Mouse (Mus musculus) cerebellum, adult 8-10 months (tissue): ENCODE data around the gene Snx3.
A peak's percentile ranks its signal among the peaks of the same experiment; 100 is the strongest.

Experiments
- DNase-seq: peaks from one replicate; pipeline ENCODE4 v3.0.0; 2022

The Snx3 gene

DNA sequence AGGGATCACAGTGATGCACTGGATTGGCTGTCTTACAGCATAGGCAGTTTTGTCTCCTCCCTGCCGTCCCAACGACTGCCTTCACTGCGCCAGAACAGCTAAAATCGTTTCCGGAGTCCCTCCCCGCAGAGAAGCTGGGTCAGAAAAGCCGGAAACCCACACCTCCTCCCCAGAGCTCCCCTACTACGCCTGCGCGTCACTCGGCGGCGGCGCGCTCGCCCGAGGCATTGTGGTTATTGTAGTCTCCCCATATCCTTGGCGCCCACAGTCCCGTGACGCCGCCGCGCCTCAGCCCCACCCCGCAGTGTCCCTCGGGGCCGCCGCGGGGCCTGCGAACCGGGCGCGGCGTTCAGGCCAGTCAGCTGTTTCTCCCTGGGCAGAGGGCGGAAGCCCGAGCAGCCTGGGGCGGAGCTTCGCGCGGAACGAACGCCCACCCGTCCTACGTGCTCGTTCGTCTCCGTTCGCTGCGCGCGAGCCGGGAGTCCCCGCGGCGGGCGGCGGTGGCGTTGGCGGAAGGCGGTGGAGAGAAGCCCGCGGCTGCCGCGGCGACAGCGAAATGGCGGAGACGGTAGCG is at the start of gene Snx3:
Gene Snx3, plus strand, starts transcription at position 256 of the 574 bp plus-strand sequence.
- peak; percentile 96 for DNase-seq

DNA sequence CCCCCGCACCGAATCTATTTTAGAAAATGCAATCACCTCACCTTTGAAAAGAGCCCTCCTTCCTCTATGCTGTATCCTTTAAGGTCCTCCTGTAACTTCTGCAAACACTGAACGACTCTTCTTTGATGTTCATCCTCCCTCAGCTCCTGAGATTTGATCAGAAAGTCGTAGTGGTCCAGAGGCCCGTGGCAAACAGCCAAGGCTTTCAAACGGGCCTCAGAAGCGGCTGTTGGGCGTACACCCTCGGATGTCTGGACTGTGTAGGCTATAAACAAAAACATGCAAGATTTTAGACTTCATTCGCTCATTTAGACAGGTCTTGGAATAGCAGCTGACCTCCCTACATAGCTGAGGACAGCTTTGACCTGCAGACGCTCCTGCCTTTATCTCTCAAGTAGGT is 47.6 kb upstream of the Snx3 start:
- DNase-seq, result no peak

DNA sequence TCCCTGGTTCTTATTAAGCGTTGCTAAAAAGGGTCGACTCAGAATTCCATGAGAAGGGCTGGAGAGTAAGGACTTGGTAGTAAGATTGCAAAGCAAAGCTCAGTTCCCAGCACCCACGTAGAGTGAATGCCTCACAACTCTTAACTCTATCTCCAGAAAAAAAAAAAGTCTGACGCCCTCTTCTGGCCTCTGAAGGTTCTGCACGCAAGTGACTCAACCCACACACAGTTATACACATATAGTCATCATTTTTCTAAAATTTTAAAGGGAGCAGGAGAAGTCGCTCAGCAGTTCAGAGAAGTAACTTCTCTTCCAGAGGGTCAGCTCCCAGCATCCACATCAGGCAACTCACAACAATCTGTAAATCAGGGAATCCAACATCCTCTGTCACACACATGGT is 47.1 kb upstream of the Snx3 start:
- no peak for DNase-seq

DNA sequence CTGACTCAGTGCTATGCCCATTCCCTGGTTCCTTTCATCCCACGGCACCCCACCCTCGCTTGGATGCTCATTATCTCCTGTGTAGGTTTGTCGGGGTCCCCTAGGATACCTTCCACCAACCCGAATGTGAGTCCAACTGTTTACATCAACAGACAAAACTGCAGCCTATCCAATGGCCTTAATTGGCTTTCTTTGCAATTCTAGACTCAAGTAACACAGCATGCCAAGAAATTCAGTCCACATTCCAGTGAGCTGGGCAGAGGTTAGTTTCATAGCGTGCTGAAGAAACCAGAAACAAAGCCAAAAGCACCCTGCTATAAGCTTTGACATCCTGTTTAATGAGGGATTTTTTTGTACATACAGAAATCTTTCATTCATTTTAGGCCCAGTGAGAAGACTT is 45.8 kb upstream of the Snx3 start:
- no peak for DNase-seq

DNA sequence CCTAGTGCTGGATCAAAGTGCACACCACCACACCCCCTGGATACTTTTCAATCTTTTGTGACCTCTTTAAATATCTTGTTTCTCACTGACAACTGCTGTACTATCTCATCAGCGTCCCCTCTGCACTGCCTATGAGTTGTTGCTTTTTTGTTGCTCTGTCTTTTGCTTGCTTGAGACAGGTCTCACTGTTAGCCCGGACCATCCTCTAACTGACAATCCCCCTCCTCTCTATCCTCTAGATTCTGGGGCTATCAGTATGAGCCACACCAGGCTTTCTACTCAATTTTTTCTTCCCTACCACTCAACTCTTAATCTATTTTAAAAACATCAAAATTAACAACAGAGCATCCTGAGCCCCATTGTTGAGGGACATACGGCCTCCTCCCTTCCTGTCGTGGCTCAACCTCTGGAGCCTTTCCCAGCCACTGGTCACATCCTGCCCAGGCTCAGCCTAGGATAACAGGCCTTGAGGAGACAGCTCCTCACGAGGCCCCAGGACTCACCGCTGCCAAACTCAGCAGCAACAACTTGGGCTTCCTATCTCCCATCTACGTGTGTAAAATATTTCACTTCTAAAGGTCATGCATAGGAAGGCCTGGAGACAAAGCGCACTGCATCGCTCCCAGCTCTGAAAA is 44.2 kb upstream of the Snx3 start:
- no peak for DNase-seq

DNA sequence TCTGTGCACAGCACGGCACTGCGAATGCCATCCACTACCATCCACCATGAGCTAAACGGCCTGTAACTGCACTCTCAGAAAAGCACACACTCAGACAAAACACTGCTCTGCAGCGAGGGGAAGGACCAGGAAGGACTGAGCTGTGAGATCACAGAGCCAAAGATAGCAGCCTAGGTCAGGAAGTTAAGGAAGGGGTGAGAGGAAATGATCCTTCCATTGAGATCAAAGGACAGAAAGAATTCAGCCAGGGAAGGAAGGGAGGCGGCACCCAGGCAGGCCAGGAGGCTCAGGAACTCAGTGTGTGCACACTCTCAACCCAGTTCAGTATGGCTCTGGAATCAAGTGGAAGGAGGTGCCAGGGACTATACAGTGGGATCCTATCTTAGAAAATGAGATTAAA is 37.6 kb upstream of the Snx3 start:
- DNase-seq, result no peak

DNA sequence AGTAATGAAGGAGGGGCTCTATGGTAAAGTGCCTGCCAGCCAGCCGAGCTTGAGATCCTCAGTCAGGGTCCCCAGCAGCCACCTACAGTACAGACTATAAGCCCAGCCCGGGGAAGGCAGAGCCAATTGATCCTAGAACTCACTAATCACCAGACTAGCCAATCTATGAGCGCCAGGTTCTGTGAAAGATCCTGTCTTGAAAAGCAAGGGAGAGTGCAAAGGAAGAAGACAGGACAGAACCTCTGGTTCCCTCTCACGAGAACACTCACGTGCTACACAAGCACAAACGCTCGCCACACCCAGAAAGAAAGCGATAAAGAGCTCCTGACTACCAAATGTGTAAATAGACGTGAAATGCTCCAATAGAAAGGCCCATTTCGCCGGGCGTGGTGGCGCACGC is 37.0 kb upstream of the Snx3 start:
- DNase-seq, result no peak

DNA sequence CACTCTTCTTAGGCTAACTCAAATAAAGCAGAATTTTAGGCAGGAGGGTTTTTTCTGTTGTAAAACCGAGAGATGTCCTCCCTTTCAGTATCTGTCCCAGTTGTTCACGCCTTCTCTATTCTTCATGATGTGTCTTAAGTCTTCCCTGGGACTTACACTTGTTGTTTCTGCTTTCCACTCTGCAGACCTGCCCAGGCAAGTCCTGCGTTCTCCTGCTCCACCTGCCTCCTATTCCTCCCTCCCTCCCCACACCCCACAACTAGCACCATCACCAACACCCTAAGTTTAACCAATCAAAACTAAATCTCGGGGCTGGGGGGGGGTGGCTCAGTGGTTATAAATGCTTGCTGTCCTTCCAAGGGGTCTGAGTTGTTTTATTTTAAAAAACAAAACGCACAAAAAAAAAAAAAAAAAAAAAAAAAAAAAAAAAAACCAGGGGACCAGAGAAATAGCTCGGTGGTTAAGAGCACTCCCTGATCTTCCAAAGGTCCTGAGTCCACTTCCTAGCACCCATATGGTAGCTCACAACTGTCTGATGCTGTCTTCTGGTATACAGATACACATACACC is 26.8 kb upstream of the Snx3 start:
- no peak for DNase-seq

DNA sequence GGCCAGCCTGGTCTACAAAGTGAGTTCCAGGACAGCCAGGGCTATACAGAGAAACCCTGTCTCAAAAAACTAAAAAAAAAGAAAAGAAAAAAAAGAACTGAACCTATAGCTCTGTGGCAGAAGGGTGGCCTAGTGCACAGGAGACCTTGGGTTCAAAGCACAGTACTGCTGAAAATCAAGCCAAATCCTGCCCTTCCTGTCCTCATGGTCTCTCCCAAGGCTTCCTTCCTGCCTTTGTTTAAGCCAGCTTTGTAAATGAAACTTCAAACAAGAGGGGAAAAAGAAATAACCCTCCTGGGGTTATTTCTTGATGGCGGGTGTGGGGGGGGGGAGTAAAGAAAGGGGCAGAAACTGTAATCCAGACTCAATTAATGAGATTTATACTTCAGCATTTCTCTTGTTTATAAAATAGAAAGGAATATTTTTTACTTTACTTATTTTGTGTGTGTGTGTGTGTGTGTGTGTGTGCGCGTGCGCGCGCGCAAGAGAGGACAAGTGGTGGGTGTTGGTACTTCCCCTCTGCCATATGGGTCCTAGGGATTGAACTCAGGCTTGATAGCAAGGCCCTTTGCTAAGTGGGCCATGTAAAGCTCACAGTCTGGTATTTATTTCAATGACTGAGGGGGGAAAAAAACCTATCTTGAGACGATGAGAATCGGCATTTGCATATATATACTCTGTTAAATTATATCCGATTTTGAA is 24.9 kb upstream of the Snx3 start:
- no peak for DNase-seq

DNA sequence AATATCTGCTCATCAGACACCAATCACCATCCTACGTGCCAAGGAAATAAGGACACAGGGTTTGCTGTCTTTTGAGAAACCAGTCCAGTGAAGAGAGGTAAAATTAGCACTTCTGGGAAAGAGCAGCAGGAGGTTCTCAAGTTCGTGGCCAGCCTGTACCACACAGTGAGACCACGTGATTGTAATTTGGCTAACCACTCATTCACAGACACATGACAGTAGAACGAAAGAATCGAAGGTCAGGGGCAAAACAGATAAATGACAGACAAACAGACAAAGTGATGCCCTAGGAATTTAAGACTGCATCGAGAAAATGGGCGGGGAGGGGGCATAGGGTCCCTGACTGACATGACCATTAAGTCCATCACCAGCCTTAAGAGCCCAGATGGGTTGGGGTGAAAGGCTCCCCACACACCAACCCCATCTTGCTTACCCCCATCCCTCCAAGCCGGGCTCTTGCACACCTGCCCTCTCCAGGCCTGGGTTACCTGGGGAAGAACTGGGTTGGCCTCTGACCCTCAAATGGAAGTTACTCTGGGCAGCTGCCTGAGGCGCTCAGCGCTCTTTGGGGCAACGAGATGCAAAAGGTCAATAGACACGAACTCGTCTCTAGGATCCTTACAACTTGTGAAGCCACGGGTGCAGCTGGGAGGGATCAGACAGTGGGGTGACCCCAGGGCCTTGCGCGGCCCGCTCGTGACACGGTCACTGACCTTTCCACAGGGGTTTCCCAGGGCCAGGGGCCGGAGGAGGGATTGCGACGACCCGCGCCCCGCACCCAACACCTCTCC is 24.1 kb upstream of the Snx3 start:
- DNase-seq, result no peak

DNA sequence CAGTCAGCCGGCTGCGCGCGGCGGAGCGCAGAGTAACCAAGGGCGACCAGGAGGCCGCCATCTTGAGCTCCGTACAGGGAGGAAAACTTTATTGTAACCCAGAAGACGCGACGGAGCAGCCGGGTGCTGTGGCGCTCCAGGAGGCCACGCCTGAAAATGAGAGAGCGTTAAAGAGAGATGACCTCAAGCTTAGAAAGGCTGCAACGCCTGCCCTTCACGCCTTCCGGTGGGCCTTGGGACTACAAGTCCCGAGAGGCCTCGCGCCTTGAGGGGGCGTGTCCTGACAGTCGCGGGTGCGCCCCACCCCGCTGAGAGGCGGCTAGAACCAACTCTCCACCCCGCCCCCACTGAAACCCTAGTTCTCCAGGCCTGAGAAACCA is 23.5 kb upstream of the Snx3 start, which contains the start of gene Afg1l:
Gene Afg1l, minus strand, starts transcription at position 225 of the 380 bp plus-strand sequence.
- DNase-seq, result peak; percentile 94

DNA sequence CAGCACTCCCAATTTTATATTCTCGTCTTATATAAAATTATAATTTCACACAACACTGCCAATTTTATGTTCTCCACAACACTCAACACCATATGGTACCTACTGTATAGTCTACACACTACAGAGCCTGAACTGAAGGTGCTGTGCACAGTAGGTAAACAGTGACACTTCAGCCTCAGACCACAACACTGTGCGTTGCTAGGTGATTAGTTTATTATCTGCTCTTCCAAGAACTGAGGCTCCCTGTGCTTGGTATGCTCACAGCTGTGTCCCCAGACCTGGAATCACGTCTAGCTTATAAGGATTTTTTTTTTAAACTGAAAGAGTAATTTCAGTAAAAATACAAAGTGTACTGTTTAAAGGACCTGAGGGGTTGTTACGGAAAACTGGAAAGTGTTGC is 21.1 kb upstream of the Snx3 start:
- no peak for DNase-seq

DNA sequence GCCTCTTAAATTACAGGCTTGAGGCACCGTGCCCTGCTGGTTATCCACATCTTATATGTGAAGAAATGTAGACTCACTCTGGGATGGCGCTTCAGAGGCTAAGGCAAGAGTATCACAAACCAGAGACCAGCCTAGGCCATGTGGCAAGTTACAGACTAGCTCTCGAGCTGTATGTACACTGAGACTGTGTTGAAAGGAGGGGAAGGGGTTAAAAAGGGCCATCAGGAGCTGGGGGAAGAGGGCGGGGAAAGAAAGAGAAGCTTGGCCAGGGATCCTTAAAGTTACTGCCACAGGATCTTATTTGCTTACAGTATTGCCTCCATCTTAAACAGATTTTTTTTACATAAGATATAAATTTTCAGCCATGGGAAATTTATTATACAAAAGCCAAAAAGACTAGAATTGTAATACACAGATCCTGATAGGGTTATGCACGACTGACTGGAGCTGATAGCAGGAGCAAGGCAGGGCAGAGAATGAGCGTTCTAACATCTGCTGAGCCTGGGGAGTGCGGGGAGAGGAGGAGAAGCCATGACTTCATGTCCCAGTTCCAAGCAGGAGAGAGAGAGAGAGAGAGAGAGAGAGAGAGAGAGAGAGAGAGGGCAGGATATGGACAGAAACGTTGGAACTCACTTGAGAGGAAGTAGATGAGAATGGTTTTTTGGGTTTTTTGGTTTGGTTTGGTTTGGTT is 13.1 kb upstream of the Snx3 start:
- DNase-seq, result no peak

DNA sequence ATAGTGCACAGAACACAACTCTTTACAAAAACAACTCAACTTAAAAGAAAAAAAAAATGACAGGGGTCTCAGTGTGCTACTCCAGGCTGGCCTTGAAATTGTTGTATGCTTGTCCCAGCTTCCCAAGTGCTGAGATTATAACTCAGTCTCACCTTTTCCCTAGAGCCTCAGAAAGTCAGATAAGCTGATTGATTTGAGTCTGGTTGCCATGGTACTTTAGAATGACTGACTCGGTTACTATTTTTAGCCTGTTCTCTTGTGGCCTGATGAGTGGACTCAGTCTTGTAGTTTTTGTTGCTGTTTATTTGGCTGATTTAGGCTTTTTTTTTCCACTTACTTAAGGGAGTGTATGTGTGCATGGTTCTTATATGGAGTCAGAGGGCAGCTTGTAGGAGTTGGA is 10.7 kb upstream of the Snx3 start:
- no peak for DNase-seq

DNA sequence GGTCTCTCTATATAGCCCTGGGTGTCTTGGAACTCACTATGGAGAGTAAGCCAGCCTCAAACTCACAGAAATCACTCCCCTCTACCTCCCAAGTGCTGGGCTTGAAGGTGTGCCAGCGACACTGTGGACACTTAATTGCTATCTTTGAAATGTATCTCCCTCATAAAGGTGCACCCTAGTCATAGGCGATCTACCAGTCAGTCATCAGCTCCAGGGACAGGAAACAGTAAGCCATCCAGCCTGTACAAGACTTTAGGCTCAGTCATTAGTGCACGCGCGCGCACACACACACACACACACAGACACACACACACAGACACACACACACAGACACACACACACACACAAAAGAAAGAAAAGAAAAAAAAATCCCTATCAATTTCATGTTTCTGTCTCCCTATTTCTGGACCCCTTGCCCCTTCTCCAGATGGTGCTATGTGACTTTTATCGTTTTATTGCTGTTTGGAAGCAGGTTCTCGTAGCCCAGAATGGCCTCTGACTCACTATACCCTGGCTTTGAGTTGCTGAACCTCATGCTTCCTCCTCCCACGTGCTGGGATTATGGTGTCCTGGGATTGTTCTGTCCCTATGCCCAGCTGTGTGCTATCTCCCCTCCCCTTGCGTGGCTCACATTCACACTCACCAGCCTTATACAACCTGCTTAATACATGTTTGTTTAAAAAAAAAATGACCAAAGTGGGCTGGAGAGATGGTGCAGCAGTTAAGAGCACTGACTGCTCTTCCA is 9.6 kb upstream of the Snx3 start:
- DNase-seq, result no peak

DNA sequence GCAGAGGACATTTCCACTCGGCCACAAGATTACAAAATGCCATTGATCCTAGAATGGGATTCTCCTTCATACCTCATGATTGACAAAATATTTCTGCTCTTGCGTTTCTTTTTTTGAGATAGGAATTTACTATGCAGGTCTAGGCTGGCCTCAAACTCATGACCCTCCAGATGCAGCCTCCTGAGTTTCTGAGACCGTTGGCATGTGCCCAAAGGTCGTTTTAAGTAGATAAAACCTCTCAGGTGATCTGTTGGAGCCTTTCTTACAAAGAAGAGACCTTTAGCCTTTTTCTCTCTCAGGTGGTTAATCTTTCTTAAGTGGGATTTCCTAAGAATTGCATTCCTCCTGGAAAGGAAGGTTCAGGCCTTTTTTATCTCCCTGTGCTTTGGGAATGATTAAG is 8.8 kb upstream of the Snx3 start:
- DNase-seq, result no peak

DNA sequence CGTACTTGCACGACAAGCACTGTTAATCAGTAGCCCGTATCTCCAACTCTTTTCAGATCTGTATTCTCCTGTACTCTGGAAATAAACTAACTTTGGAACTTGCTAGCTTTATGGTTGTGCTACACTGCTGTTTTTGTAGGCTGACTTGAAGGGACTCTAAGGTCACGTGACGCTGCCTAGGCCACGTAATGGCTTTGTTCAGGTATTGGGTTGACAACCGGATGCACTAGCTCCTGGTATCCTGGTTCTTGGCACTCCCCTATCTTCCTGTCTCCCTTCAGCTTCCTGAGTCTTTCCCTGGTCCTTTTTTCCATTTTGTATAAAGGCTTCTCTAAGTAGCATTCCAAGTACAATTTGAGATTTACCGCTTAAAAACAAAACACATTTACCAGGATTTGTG is 1.2 kb upstream of the Snx3 start:
- no peak for DNase-seq

DNA sequence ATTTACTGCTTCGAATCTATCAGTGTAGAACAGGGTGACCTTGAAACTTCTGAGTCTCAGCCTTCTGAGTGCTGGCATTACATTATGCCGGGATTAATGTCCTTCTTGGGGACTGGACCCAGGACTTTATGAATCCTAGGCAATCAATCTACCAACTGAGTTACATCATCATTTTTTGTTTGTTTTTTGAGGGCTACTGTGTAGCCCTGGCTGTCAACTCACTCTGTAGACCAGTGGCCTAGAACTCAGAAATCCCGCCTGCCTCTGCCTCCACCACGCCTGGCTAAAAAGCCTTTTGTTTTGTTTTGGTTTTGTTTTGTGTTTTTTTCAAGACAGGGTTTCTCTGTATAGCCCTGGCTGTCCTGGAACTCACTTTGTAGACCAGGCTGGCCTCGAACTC is 669 bp upstream of the Snx3 start:
- no peak for DNase-seq

DNA sequence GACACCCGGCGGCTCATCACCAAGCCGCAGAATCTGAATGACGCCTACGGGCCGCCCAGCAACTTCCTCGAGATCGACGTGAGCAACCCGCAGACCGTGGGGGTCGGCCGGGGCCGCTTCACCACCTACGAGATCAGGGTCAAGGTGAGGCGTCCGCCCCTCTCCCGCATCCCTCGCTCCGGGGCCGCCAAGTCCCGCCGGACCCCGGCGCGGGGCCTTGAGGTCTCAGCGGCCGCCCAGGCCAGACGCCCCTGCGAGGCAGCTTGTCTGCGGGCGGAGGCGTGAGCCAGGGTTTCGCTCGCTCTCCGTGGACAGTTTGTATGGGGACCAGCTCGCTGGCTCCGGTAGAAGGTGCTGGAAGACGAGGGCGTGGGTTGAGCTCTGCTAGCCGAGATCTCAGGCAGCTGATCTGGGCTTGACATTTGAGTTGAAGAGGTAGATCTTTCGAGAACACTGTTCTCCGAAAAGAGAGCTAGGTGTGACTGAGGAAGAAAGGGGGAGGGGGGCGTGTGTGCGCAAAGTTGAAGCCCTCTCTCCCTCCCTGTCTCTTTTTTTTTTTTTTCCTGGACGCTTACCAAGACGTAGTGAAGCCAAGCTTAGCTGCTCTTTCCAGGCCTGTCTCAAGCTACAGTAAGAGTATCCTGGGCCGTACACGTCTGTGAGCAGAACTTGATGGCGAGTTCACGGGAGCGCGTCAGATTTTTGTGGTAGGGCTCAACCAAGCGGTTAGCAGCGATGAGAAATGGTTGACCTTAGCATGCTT is 700 bp downstream of the Snx3 start:
- DNase-seq, result no peak

DNA sequence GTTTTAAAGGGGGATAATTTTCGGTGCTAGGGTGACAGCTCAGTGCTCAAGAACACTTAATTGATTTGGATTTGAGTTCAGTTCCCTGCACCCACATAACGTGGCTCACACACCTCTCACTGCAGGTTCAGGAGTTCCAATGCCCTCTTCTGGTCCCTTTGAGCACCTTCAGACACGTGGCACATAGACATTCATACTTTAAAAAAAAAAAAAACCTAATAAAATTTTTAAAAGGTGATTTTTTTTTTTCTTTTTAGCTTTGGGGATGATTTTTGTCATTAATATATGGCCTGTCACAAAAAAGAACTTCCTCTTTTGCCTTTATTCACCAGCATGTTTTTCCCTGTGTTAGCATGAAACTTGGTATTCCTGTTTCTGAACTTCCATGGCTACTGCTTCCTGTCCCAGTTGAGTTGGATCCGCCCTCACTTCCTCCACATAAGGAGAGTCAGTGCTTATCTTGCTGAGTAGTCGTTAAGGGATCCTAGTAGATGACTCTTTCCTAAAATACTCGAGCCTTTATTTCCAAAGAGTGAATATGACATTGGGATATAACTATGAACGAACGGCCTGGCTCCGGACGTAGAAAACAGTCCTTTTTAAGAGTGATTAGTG is 2.4 kb downstream of the Snx3 start:
- DNase-seq, result no peak

DNA sequence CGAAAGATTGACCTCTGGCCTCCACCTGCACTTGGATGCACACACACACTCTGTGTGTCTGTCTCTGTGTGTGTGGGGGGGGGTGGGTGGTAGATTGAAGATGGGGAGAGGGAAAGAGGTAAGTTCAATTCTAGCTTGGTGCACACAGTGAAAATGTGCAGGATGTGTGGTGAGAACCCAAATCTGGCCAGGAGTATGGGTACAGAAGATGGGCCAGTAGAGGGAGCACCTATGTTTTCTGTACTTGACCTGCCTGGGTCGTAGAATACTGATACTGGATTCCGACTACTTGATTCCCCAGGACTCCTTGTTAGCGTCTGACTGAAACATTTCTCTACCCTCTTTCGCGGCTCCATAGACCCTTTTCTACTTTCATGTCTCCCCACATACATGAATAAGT is 8.3 kb downstream of the Snx3 start:
- DNase-seq, result no peak
